In genomic region chr12:86974387-86975288, GRCm38 (mm10) we compare ENCODE assay signal across 8 mouse cellular contexts. TPM values are rescaled to one million over a fixed set of nuclear protein-coding genes. Genes with fewer than 3 reads are reported as not detected.
DNase-seq lines count a peak whose midpoint lies in the region; ATAC-seq and TF ChIP-seq lines count a peak whose summit lies in the region.

No protein-coding gene starts in this region.

- H3K36me3 ChIP-seq in ES-Bruce4 (ENCODE audit: control insufficient read depth, insufficient read depth, low read length, poor library complexity, severe bottlenecking): no peaks in the 10 kb centered on the region
- H3K36me3 ChIP-seq in forebrain, embryonic 15.5 days: no peaks in the 10 kb centered on the region
- no peaks in the 10 kb centered on the region for H3K36me3 ChIP-seq in lung, postnatal 0 days (ENCODE audit: insufficient read depth, low read length)

- peak overlapping the region; percentile 22 for H3K4me3 ChIP-seq in ES-Bruce4 (ENCODE audit: low read depth, low read length)
- H3K4me3 ChIP-seq in forebrain, embryonic 15.5 days: peak overlapping the region; percentile 34
- H3K4me3 ChIP-seq in lung, postnatal 0 days (ENCODE audit: low read depth, low read length): peak overlapping the region; percentile 24

- 4% methylated on average over 40 of the region's 40 CpGs for WGBS in forebrain, embryonic 15.5 days
- 7% methylated on average over 40 of the region's 40 CpGs for WGBS in lung, postnatal 0 days

- 0 out of 2 replicates have a peak overlapping the region, but pooled peaks have one; percentile 4 for H3K9ac ChIP-seq in ES-Bruce4 (ENCODE audit: low read depth, poor library complexity, severe bottlenecking)
- H3K9ac ChIP-seq in forebrain, embryonic 15.5 days (replicated peaks): peak overlapping the region; percentile 38
- H3K9ac ChIP-seq in lung, postnatal 0 days (replicated peaks; ENCODE audit: low read depth): no peak overlapping the region

- peak; percentile 89 for DNase-seq in cerebellum, adult 11-12 months
- peak; percentile 87 for DNase-seq in heart, postnatal 36 days
- DNase-seq in layer of hippocampus, postnatal 10 days (ENCODE audit: low spot score in 2 of 2): peak; percentile 86 to 89
- DNase-seq in lung, postnatal 0 days (ENCODE audit: low spot score): peak; percentile 55
- peak; percentile 70 for DNase-seq in ovary, postnatal 36 days (ENCODE audit: low spot score)
- peak; percentile 64 to 71 for DNase-seq in thymus, postnatal 36 days

- H3K27ac ChIP-seq in ES-Bruce4 (ENCODE audit: insufficient read depth, low read length): no peak overlapping the region
- H3K27ac ChIP-seq in forebrain, embryonic 15.5 days (replicated peaks): peak overlapping the region; percentile 73
- no peak overlapping the region for H3K27ac ChIP-seq in lung, postnatal 0 days (ENCODE audit: low read length)

- no peaks in the 10 kb centered on the region for H3K27me3 ChIP-seq in ES-Bruce4 (ENCODE audit: control insufficient read depth, insufficient read depth, low read length, poor library complexity, severe bottlenecking)
- H3K27me3 ChIP-seq in forebrain, embryonic 15.5 days: no peaks in the 10 kb centered on the region
- H3K27me3 ChIP-seq in lung, postnatal 0 days (replicated peaks; ENCODE audit: insufficient read depth, low read length): no peaks in the 10 kb centered on the region

- TF ChIP-seq CTCF in ES-Bruce4 (IDR thresholded peaks at IDR 0.05; ENCODE audit: low read depth, low read length): peak; percentile 74
- TF ChIP-seq CTCF in lung, postnatal 0 days (IDR thresholded peaks at IDR 0.05): peak; percentile 97

- no peak for TF ChIP-seq EP300 in ES-Bruce4 (IDR thresholded peaks at IDR 0.05; ENCODE audit: insufficient read depth, low read depth, low read length)
- no peak for TF ChIP-seq EP300 in lung, postnatal 0 days (IDR thresholded peaks at IDR 0.05)

- H3K4me1 ChIP-seq in ES-Bruce4 (ENCODE audit: control insufficient read depth, insufficient read depth, low read length): no peaks in the 10 kb centered on the region
- H3K4me1 ChIP-seq in forebrain, embryonic 15.5 days: peaks cover 40% of the 10 kb centered on the region
- peaks cover 17% of the 10 kb centered on the region for H3K4me1 ChIP-seq in lung, postnatal 0 days (ENCODE audit: insufficient read depth, low read depth, low read length)

- H3K4me2 ChIP-seq in forebrain, embryonic 15.5 days (replicated peaks): peak overlapping the region; percentile 60
- peak overlapping the region; percentile 54 for H3K4me2 ChIP-seq in lung, postnatal 0 days (replicated peaks; ENCODE audit: low read depth, low read length)

- H3K9me3 ChIP-seq in ES-Bruce4 (replicated peaks; ENCODE audit: control insufficient read depth, insufficient read depth, low read length, poor library complexity, severe bottlenecking): no peaks in the 10 kb centered on the region
- H3K9me3 ChIP-seq in forebrain, embryonic 15.5 days: no peaks in the 10 kb centered on the region
- H3K9me3 ChIP-seq in lung, postnatal 0 days (ENCODE audit: low read length): no peaks in the 10 kb centered on the region

- peak; percentile 68 for ATAC-seq in forebrain, embryonic 15.5 days (replicated peaks)
- peak; percentile 70 for ATAC-seq in lung, postnatal 0 days

- intact Hi-C loops in heart, postnatal 36 days (cut with DNase I): loop anchor here (1.0 to 5.0 kb wide), 2 partner anchors 52 to 206 kb away; no protein-coding TSS in a partner anchor

- no peak for TF ChIP-seq POLR2A in ES-Bruce4 (IDR thresholded peaks at IDR 0.05; ENCODE audit: insufficient read depth, low read length)

RNA-seq across cellular contexts. Expression of gene Zdhhc22, which starts 15.6 kb away (rescaled TPM):
- polyA plus RNA-seq in ES-Bruce4 (2011; ENCODE audit: insufficient read depth, insufficient read length, low read depth, missing spikeins): not detected in 2 replicates
- 6.6 and 7.1 TPM in 2 replicates for polyA plus RNA-seq in forebrain, embryonic 15.5 days (2015; fragmentation: Nextera tagmentation; extraction: Ambion mirVana)
- total RNA-seq in heart, postnatal 36 days (2021): not detected
- 10 to 100 TPM; 14.0 to 16.8 TPM for total RNA-seq in layer of hippocampus, postnatal 10 days (2021)
- 0.04 TPM in 1 of 2 replicates, not detected in the other for polyA plus RNA-seq in lung, postnatal 0 days (2015; fragmentation: Nextera tagmentation; extraction: Ambion mirVana)

RNA-seq across cellular contexts. Expression of gene Cipc, which starts 27.8 kb away (rescaled TPM):
- polyA plus RNA-seq in ES-Bruce4 (2011; ENCODE audit: insufficient read depth, insufficient read length, low read depth, missing spikeins): 21.2 and 23.5 TPM in 2 replicates
- 53.6 and 55.3 TPM in 2 replicates for polyA plus RNA-seq in forebrain, embryonic 15.5 days (2015; fragmentation: Nextera tagmentation; extraction: Ambion mirVana)
- 10 to 100 TPM; 46.4 to 48.4 TPM for total RNA-seq in heart, postnatal 36 days (2021)
- 10 to 100 TPM; 55.2 to 58.1 TPM for total RNA-seq in layer of hippocampus, postnatal 10 days (2021)
- 12.5 and 14.8 TPM in 2 replicates for polyA plus RNA-seq in lung, postnatal 0 days (2015; fragmentation: Nextera tagmentation; extraction: Ambion mirVana)

RNA-seq across cellular contexts. Expression of gene Tmem63c, which starts 46.5 kb away (rescaled TPM):
- polyA plus RNA-seq in ES-Bruce4 (2011; ENCODE audit: insufficient read depth, insufficient read length, low read depth, missing spikeins): 0.99 and 1.1 TPM in 2 replicates
- polyA plus RNA-seq in forebrain, embryonic 15.5 days (2015; fragmentation: Nextera tagmentation; extraction: Ambion mirVana): 5.7 and 7.0 TPM in 2 replicates
- under 1 TPM in 1 of 2 experiments, not detected in 1; 0.25 TPM for total RNA-seq in heart, postnatal 36 days (2021)
- 10 to 100 TPM; 28.4 to 28.8 TPM for total RNA-seq in layer of hippocampus, postnatal 10 days (2021)
- 0.11 and 0.12 TPM in 2 replicates for polyA plus RNA-seq in lung, postnatal 0 days (2015; fragmentation: Nextera tagmentation; extraction: Ambion mirVana)
